Mouse (Mus musculus) embryonic facial prominence, embryonic 10.5 days (tissue): ENCODE data around the gene Lyrm1. TPM values are rescaled to one million over a fixed set of nuclear protein-coding genes. Genes with fewer than 3 reads are reported as not detected.

Experiments used
- DNase-seq: peaks from one replicate; pipeline ENCODE4 v3.0.0-alpha.2; 2017; ENCODE audit warnings: low spot score
- H3K27ac ChIP-seq: fragments of 300-500 bp; sonication (generic); replicated peaks from 2 replicates; pipeline ENCODE4 v1.5.1; 2016; ENCODE audit warnings: mild to moderate bottlenecking
- H3K27me3 ChIP-seq: fragments of 300-500 bp; sonication (generic); replicated peaks from 2 replicates; pipeline ENCODE4 v1.6.1; 2016; ENCODE audit warnings: low read depth, mild to moderate bottlenecking; ENCODE audit not compliant: poor library complexity, severe bottlenecking
- H3K36me3 ChIP-seq: fragments of 300-500 bp; sonication (generic); replicated peaks from 2 replicates; pipeline ENCODE4 v1.6.1; 2016; ENCODE audit warnings: mild to moderate bottlenecking, moderate library complexity
- H3K4me1 ChIP-seq: fragments of 300-500 bp; sonication (generic); 2 replicates; pipeline ENCODE4 v1.6.1; 2016
- H3K4me3 ChIP-seq: fragments of 300-500 bp; sonication (generic); 2 replicates; pipeline ENCODE4 v1.5.1; 2016; ENCODE audit warnings: mild to moderate bottlenecking, moderate library complexity
- H3K9me3 ChIP-seq: fragments of 300-500 bp; sonication (generic); 2 replicates; pipeline ENCODE4 v1.6.1; 2016; ENCODE audit warnings: mild to moderate bottlenecking
- WGBS: fragments of 180-500 bp; shearing (Covaris S2); methylation state at CpG from one replicate; pipeline ENCODE4 v1.1.7; 2016; 5-methylcytosine and 5-hydroxymethylcytosine counted together
- polyA plus RNA-seq: library from polyadenylated mRNA; unstranded; fragments of >200 nt; fragmentation: Nextera tagmentation; extraction: Ambion mirVana; gene quantifications from 2 replicates; pipeline ENCODE4 v1.2.1, GENCODE M21; 2016

Gene Lyrm1
- polyA plus RNA-seq, 1 experiment from 2014 or later = 8.0 TPM

- DNase-seq = no peak
- Histone ChIP-seq H3K36me3 (no peaks in the 10 kb centered on the region), H3K27ac (no peak overlapping the region), H3K4me1 (peaks cover 6% of the 10 kb centered on the region), H3K4me3 (no peak overlapping the region), H3K27me3 (no peaks in the 10 kb centered on the region), H3K9me3 (no peaks in the 10 kb centered on the region)
Measured at GRCm38 (mm10) chr7:119957421-119957820, 61.8 kb downstream of the Lyrm1 start.

GRCm38 (mm10) chr7:119959091-119959490 lies 63.4 kb downstream of the Lyrm1 start:
- peaks cover 6% of the 10 kb centered on the region for H3K4me1 ChIP-seq
- no peaks in the 10 kb centered on the region for H3K9me3 ChIP-seq
- 73% methylated on average over 4 of the region's 4 CpGs for WGBS
- H3K36me3 ChIP-seq = no peaks in the 10 kb centered on the region
- no peak overlapping the region for H3K27ac ChIP-seq
- H3K27me3 ChIP-seq = no peaks in the 10 kb centered on the region
- no peak for DNase-seq
- no peak overlapping the region for H3K4me3 ChIP-seq

GRCm38 (mm10) chr7:119959491-119959890 lies 63.8 kb downstream of the Lyrm1 start:
- no peaks in the 10 kb centered on the region for H3K27me3 ChIP-seq
- H3K36me3 ChIP-seq = no peaks in the 10 kb centered on the region
- no peak overlapping the region for H3K4me3 ChIP-seq
- no peaks in the 10 kb centered on the region for H3K9me3 ChIP-seq
- peaks cover 6% of the 10 kb centered on the region for H3K4me1 ChIP-seq
- DNase-seq = no peak
- no peak overlapping the region for H3K27ac ChIP-seq
- 91% methylated on average over 4 of the region's 4 CpGs for whole genome bisulfite sequencing

GRCm38 (mm10) chr7:119960006-119960405 lies 64.3 kb downstream of the Lyrm1 start:
- no peak for DNase-seq
- Histone ChIP-seq H3K27ac (no peak overlapping the region), H3K27me3 (no peaks in the 10 kb centered on the region), H3K4me1 (peaks cover 6% of the 10 kb centered on the region), H3K4me3 (no peak overlapping the region), H3K36me3 (no peaks in the 10 kb centered on the region), H3K9me3 (no peaks in the 10 kb centered on the region)
- 81% methylated on average over 6 of the region's 6 CpGs for whole genome bisulfite sequencing

- 85% methylated on average over 6 of the region's 6 CpGs for WGBS
- Histone ChIP-seq H3K9me3 (no peaks in the 10 kb centered on the region), H3K4me1 (peaks cover 6% of the 10 kb centered on the region), H3K27me3 (no peaks in the 10 kb centered on the region), H3K4me3 (no peak overlapping the region), H3K27ac (no peak overlapping the region), H3K36me3 (no peaks in the 10 kb centered on the region)
- no peak for DNase-seq
Measured at GRCm38 (mm10) chr7:119960546-119960945, 64.9 kb downstream of the Lyrm1 start.

- Histone ChIP-seq H3K36me3 (no peaks in the 10 kb centered on the region), H3K27ac (no peak overlapping the region), H3K4me3 (no peak overlapping the region), H3K27me3 (no peaks in the 10 kb centered on the region), H3K4me1 (peaks cover 6% of the 10 kb centered on the region), H3K9me3 (no peaks in the 10 kb centered on the region)
- no peak for DNase-seq
- 56% methylated on average over 2 of the region's 2 CpGs for WGBS
Measured at GRCm38 (mm10) chr7:119961107-119961506, 65.4 kb downstream of the Lyrm1 start.

- H3K27me3 ChIP-seq = no peaks in the 10 kb centered on the region
- DNase-seq = no peak
- no peak overlapping the region for H3K4me3 ChIP-seq
- no peaks in the 10 kb centered on the region for H3K36me3 ChIP-seq
- H3K27ac ChIP-seq = no peak overlapping the region
- H3K4me1 ChIP-seq = peaks cover 6% of the 10 kb centered on the region
- WGBS = 88% methylated on average over 4 of the region's 4 CpGs
- no peaks in the 10 kb centered on the region for H3K9me3 ChIP-seq
Measured at GRCm38 (mm10) chr7:119965205-119965604, 69.5 kb downstream of the Lyrm1 start.

- WGBS = 86% methylated on average over 9 of the region's 9 CpGs
- peaks cover 6% of the 10 kb centered on the region for H3K4me1 ChIP-seq
Measured at GRCm38 (mm10) chr7:119965651-119966395, 70.2 kb downstream of the Lyrm1 start.

GRCm38 (mm10) chr7:119969320-119969719 lies 73.7 kb downstream of the Lyrm1 start:
- Histone ChIP-seq H3K27ac (no peak overlapping the region), H3K9me3 (no peaks in the 10 kb centered on the region), H3K27me3 (no peaks in the 10 kb centered on the region), H3K4me3 (no peak overlapping the region), H3K4me1 (no peaks in the 10 kb centered on the region), H3K36me3 (no peaks in the 10 kb centered on the region)
- no peak for DNase-seq
- 87% methylated on average over 2 of the region's 2 CpGs for WGBS

More at GRCm38 (mm10) chr7:119965651-119966395, 70.2 kb downstream of the Lyrm1 start:
- Histone ChIP-seq H3K9me3 (no peaks in the 10 kb centered on the region), H3K36me3 (no peaks in the 10 kb centered on the region), H3K27ac (no peak overlapping the region), H3K27me3 (no peaks in the 10 kb centered on the region), H3K4me3 (no peak overlapping the region)
- no peak for DNase-seq

GRCm38 (mm10) chr7:119974214-119974613 lies 78.6 kb downstream of the Lyrm1 start:
- H3K4me3 ChIP-seq = no peak overlapping the region
- H3K36me3 ChIP-seq = no peaks in the 10 kb centered on the region
- 84% methylated on average over 5 of the region's 5 CpGs for WGBS
- H3K27me3 ChIP-seq = no peaks in the 10 kb centered on the region
- no peaks in the 10 kb centered on the region for H3K4me1 ChIP-seq
- H3K27ac ChIP-seq = no peak overlapping the region
- H3K9me3 ChIP-seq = no peaks in the 10 kb centered on the region
- DNase-seq = no peak

- H3K4me1 ChIP-seq = no peaks in the 10 kb centered on the region
- H3K27me3 ChIP-seq = no peaks in the 10 kb centered on the region
- H3K36me3 ChIP-seq = no peaks in the 10 kb centered on the region
- H3K27ac ChIP-seq = no peak overlapping the region
- 84% methylated on average over 6 of the region's 6 CpGs for WGBS
- no peaks in the 10 kb centered on the region for H3K9me3 ChIP-seq
- H3K4me3 ChIP-seq = no peak overlapping the region
- no peak for DNase-seq
Measured at GRCm38 (mm10) chr7:119976256-119976655, 80.6 kb downstream of the Lyrm1 start.

- Histone ChIP-seq H3K27me3 (no peaks in the 10 kb centered on the region), H3K4me1 (no peaks in the 10 kb centered on the region), H3K36me3 (no peaks in the 10 kb centered on the region), H3K27ac (no peak overlapping the region), H3K4me3 (no peak overlapping the region), H3K9me3 (no peaks in the 10 kb centered on the region)
- no peak for DNase-seq
- 88% methylated on average over 7 of the region's 7 CpGs for WGBS
Measured at GRCm38 (mm10) chr7:119977574-119977973, 81.9 kb downstream of the Lyrm1 start.

GRCm38 (mm10) chr7:119978576-119978975 lies 82.9 kb downstream of the Lyrm1 start:
- Histone ChIP-seq H3K4me1 (no peaks in the 10 kb centered on the region), H3K27ac (no peak overlapping the region), H3K4me3 (no peak overlapping the region), H3K36me3 (no peaks in the 10 kb centered on the region), H3K9me3 (no peaks in the 10 kb centered on the region), H3K27me3 (no peaks in the 10 kb centered on the region)
- no peak for DNase-seq
